Mouse (Mus musculus) left cerebral cortex, adult 9 months (tissue): ENCODE results near the gene Nlrc3.

Source experiments
- DNase-seq, 2 experiments: peaks; one replicate each; pipeline ENCODE4 v3.0.0; 2022; ENCODE audit warnings: low spot score in 2 of 2

Nlrc3 gene

GRCm38 (mm10) chr16:3929151-3929550 lies 47.3 kb downstream of the Nlrc3 start:
- DNase-seq: no peak

- no peak for DNase-seq
Measured at GRCm38 (mm10) chr16:3928582-3928981, 47.9 kb downstream of the Nlrc3 start.

GRCm38 (mm10) chr16:3923966-3924365 lies 52.5 kb downstream of the Nlrc3 start:
- DNase-seq: no peak

GRCm38 (mm10) chr16:3923515-3923914 lies 52.9 kb downstream of the Nlrc3 start:
- DNase-seq: no peak

- DNase-seq: no peak
Measured at GRCm38 (mm10) chr16:3920756-3921155, 55.7 kb downstream of the Nlrc3 start.

- DNase-seq: no peak
Measured at GRCm38 (mm10) chr16:3909118-3909517, 67.3 kb downstream of the Nlrc3 start.

- peak; percentile 80 to 95 for DNase-seq
Measured at GRCm38 (mm10) chr16:3908537-3909111, 67.8 kb downstream of the Nlrc3 start, which contains the start of the genes 1700037C18Rik and Cluap1. Gene 1700037C18Rik, minus strand, starts transcription at chr16:3908689. Gene Cluap1, plus strand, starts transcription at chr16:3908801.

GRCm38 (mm10) chr16:3907471-3907870 lies 69.0 kb downstream of the Nlrc3 start:
- DNase-seq: no peak

- no peak for DNase-seq
Measured at GRCm38 (mm10) chr16:3896553-3896952, 79.9 kb downstream of the Nlrc3 start.

GRCm38 (mm10) chr16:3896046-3896445 lies 80.4 kb downstream of the Nlrc3 start:
- no peak for DNase-seq

- DNase-seq: no peak
Measured at GRCm38 (mm10) chr16:3895173-3895792, 81.1 kb downstream of the Nlrc3 start.
